Mouse (Mus musculus): Measurements from ENCODE around the gene Tgfbr2. TPM values are rescaled to one million over a fixed set of nuclear protein-coding genes. Genes with fewer than 3 reads are reported as not detected.

Gene Tgfbr2
- total and polyA plus RNA-seq, 3 experiments, result 19.6 to 46.3 (median 42.8) TPM

DNA sequence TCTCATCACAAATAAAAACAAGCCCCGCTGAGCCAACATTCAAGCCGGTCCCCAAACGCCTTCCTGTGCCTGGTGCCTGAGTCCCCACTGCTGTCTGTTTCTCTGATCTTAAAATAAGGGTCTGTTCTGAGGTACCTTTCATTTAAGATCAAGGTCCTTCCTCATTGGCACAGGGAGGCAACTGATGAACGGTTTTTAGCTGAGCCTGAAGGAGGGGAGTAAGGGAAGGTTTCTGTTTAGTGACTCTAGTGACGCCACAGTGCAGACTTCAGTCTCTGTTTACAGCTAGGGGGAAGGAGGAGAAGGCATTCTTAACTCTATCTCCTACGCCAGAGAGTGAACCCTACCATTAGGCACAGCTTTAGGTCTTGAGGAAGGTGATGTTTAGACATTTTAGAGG is 11.3 kb downstream of the Tgfbr2 start:
- Histone ChIP-seq H3K36me3 (replicated peaks in 1 of 2; ENCODE audit: control insufficient read depth in 1 of 2, insufficient read depth in 1 of 2, low read length in 1 of 2) (peaks cover 28 to 94% of the 10 kb centered on the region in 2 experiments), H3K79me2 (replicated peaks; ENCODE audit: control insufficient read depth, extremely low read depth, insufficient read depth, poor library complexity, severe bottlenecking) (peaks cover 98% of the 10 kb centered on the region), H3K4me2 (ENCODE audit: insufficient read depth, low read depth, poor library complexity, severe bottlenecking) (no peak overlapping the region), H3K27ac (ENCODE audit: insufficient read depth, low read depth) (no peak overlapping the region), H3K4me1 (ENCODE audit: control insufficient read depth in 1 of 2, insufficient read depth in 2 of 2) (peaks cover 21 to 93% of the 10 kb centered on the region in 2 experiments), H3K9ac (ENCODE audit: insufficient read depth, low read depth) (no peak overlapping the region), H3K4me3 (replicated peaks in 1 of 3; ENCODE audit: low read depth in 2 of 3, low read length in 2 of 3, poor library complexity in 1 of 3) (no peak overlapping the region), H3K9me3 (replicated peaks; ENCODE audit: low read length) (peaks cover 3% of the 10 kb centered on the region), H3K27me3 (replicated peaks) (no peaks in the 10 kb centered on the region)
- TF ChIP-seq SMC3 (IDR thresholded peaks at IDR 0.05; ENCODE audit: low read depth, low read length) (no peak), BHLHE40 (IDR thresholded peaks at IDR 0.05; ENCODE audit: low read depth, low read length) (no peak), TBP (conservative IDR thresholded peaks at IDR 0.05; ENCODE audit: low read depth, low read length) (no peak), ETS1 (conservative IDR thresholded peaks at IDR 0.05; ENCODE audit: low read depth, low read length) (no peak), USF1 (IDR thresholded peaks at IDR 0.05; ENCODE audit: low read depth, low read length) (no peak), POLR2A (IDR thresholded peaks at IDR 0.05; ENCODE audit: low read depth, low read length) (no peak), GABPA (IDR thresholded peaks at IDR 0.05; ENCODE audit: insufficient replicate concordance, low read depth, low read length) (no peak), MAX (IDR thresholded peaks at IDR 0.05; ENCODE audit: low read length) (no peak), NELFE (IDR thresholded peaks at IDR 0.05; ENCODE audit: low read depth, low read length) (no peak), USF2 (conservative IDR thresholded peaks at IDR 0.05; ENCODE audit: low read depth, low read length) (no peak), E2F4 (IDR thresholded peaks at IDR 0.05; ENCODE audit: insufficient replicate concordance, low read depth, low read length) (no peak), ELF1 (IDR thresholded peaks at IDR 0.05; ENCODE audit: low read depth, low read length) (no peak), SIN3A (IDR thresholded peaks at IDR 0.05; ENCODE audit: low read length) (no peak)
- dilution Hi-C loops (cut with MboI; ENCODE audit: extremely low pct_ligation_motif_present, extremely low pct_unique_long_range_greater_than_20kb, low sequenced_read_pairs), result no loop called here
- no peak for DNase-seq (ENCODE audit: extremely low read depth)
- in situ Hi-C loops (cut with MboI; ENCODE audit: low pct_ligation_motif_present, low pct_unique_long_range_greater_than_20kb, low sequenced_read_pairs), result no loop called here

DNA sequence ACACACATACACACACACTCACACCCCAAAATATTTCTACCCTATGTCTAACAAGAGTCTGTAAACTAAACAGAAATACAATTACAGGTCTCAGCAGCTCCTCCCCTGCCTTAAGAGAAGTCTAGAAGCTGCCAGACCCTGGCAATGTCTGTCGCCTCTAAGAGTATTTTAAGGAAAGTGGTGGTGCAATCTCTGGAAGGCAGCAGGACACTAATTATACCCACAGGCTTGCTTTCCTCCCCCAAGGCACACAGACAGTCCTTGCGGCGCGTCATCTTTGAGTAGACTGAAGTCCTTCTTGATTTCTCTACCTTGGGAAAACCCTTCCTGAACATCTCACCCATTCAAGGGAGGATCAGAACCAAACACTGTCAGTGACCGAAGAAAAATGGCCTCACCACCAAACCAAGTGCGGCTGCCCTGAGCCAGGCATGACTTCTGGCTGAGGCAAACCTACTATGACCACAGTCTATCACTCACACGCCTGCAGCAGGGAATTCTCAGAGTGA is 12.2 kb downstream of the Tgfbr2 start:
- Histone ChIP-seq H3K79me2 (replicated peaks; ENCODE audit: control insufficient read depth, extremely low read depth, insufficient read depth, poor library complexity, severe bottlenecking) (peaks cover 98% of the 10 kb centered on the region), H3K27ac (ENCODE audit: insufficient read depth, low read depth) (no peak overlapping the region), H3K36me3 (replicated peaks in 1 of 2; ENCODE audit: control insufficient read depth in 1 of 2, insufficient read depth in 1 of 2, low read length in 1 of 2) (peaks cover 33 to 95% of the 10 kb centered on the region in 2 experiments), H3K27me3 (replicated peaks) (no peaks in the 10 kb centered on the region), H3K9me3 (replicated peaks; ENCODE audit: low read length) (peaks cover 3% of the 10 kb centered on the region), H3K4me3 (replicated peaks in 1 of 3; ENCODE audit: low read depth in 2 of 3, low read length in 2 of 3, poor library complexity in 1 of 3) (no peak overlapping the region), H3K9ac (ENCODE audit: insufficient read depth, low read depth) (no peak overlapping the region), H3K4me2 (ENCODE audit: insufficient read depth, low read depth, poor library complexity, severe bottlenecking) (no peak overlapping the region), H3K4me1 (ENCODE audit: control insufficient read depth in 1 of 2, insufficient read depth in 2 of 2) (peaks cover 14 to 87% of the 10 kb centered on the region in 2 experiments)
- DNase-seq (ENCODE audit: extremely low read depth), result no peak
- dilution Hi-C loops (cut with MboI; ENCODE audit: extremely low pct_ligation_motif_present, extremely low pct_unique_long_range_greater_than_20kb, low sequenced_read_pairs) (no loop called here), in situ Hi-C loops (cut with MboI; ENCODE audit: low pct_ligation_motif_present, low pct_unique_long_range_greater_than_20kb, low sequenced_read_pairs) (no loop called here)
- TF ChIP-seq SIN3A (IDR thresholded peaks at IDR 0.05; ENCODE audit: low read length), result no peak
- no peak for TF ChIP-seq POLR2A (IDR thresholded peaks at IDR 0.05; ENCODE audit: low read depth, low read length)

DNA sequence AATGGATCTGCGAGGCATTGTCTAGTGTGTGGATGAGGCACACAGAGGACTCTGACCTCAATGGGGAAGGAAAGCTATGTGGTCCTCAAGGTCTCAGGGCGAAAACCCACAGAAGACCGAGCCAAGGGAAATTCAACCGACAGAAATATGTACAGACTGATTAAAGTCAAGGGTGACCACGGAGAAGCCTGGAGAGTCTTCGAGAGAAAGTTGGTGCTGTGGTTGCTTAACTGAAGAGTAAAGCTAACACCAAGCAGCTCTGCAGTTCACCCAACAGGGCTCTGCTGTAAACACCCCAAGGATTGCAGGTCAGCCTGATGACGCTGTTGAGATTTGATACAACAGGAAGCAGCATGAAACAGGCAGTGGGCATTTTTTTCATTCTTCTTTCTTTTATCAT is 14.3 kb downstream of the Tgfbr2 start:
- TF ChIP-seq ETS1 (conservative IDR thresholded peaks at IDR 0.05; ENCODE audit: low read depth, low read length) (no peak), JUN (IDR thresholded peaks at IDR 0.05; ENCODE audit: insufficient read depth, low read depth, low read length) (no peak), NELFE (IDR thresholded peaks at IDR 0.05; ENCODE audit: low read depth, low read length) (no peak), CTCF (conservative IDR thresholded peaks at IDR 0.05 in 1 of 2, IDR thresholded peaks at IDR 0.05 in 1 of 2; ENCODE audit: low read depth in 2 of 2, low read length in 2 of 2) (no peak), NRF1 (IDR thresholded peaks at IDR 0.05; ENCODE audit: low read depth, low read length) (no peak), SMC3 (IDR thresholded peaks at IDR 0.05; ENCODE audit: low read depth, low read length) (no peak)
- Histone ChIP-seq H3K79me2 (replicated peaks; ENCODE audit: control insufficient read depth, extremely low read depth, insufficient read depth, poor library complexity, severe bottlenecking) (peaks cover 94% of the 10 kb centered on the region), H3K27ac (ENCODE audit: insufficient read depth, low read depth) (no peak overlapping the region), H3K4me3 (replicated peaks in 1 of 3; ENCODE audit: low read depth in 2 of 3, low read length in 2 of 3, poor library complexity in 1 of 3) (no peak overlapping the region), H3K4me2 (ENCODE audit: insufficient read depth, low read depth, poor library complexity, severe bottlenecking) (no peak overlapping the region), H3K9ac (ENCODE audit: insufficient read depth, low read depth) (no peak overlapping the region), H3K9me3 (replicated peaks; ENCODE audit: low read length) (peaks cover 18% of the 10 kb centered on the region), H3K36me3 (replicated peaks in 1 of 2; ENCODE audit: control insufficient read depth in 1 of 2, insufficient read depth in 1 of 2, low read length in 1 of 2) (peaks cover 41 to 96% of the 10 kb centered on the region in 2 experiments), H3K4me1 (ENCODE audit: control insufficient read depth in 1 of 2, insufficient read depth in 2 of 2) (peaks cover 8 to 73% of the 10 kb centered on the region in 2 experiments; a peak in 3 of 4 replicates), H3K27me3 (replicated peaks) (no peaks in the 10 kb centered on the region)
- DNase-seq (ENCODE audit: extremely low read depth), result no peak
- dilution Hi-C loops (cut with MboI; ENCODE audit: extremely low pct_ligation_motif_present, extremely low pct_unique_long_range_greater_than_20kb, low sequenced_read_pairs), result no loop called here
- in situ Hi-C loops (cut with MboI; ENCODE audit: low pct_ligation_motif_present, low pct_unique_long_range_greater_than_20kb, low sequenced_read_pairs), result no loop called here

Data from CH12.LX (cell line).